Mouse (Mus musculus) lung, adult 2 months (tissue): Measurements from ENCODE around the gene Cyp4f39. TPM values are rescaled to one million over a fixed set of nuclear protein-coding genes. Genes with fewer than 3 reads are reported as not detected.
A peak's percentile ranks its signal among the peaks of the same experiment; 100 is the strongest.
"Not testable (repeated sequence)": the region's sequence is repeated elsewhere in the genome, so short reads cannot be mapped to it uniquely, and the experiment has no call there.

Experiments
- DNase-seq: peaks from one replicate; pipeline ENCODE4 v3.0.0; 2022
- H3K4me1 ChIP-seq: fragments of 200-500 bp; 2 replicates; pipeline ENCODE4 v1.6.1; 2011; ENCODE audit warnings: low read length; ENCODE audit not compliant: control insufficient read depth, insufficient read depth
- H3K4me3 ChIP-seq: fragments of 200-500 bp; replicated peaks from 2 replicates; pipeline ENCODE3; 2011; ENCODE audit warnings: low read depth, mild to moderate bottlenecking, control low read depth, low read length; ENCODE audit errors: extremely low read depth
- CTCF ChIP-seq: fragments of 200-500 bp; IDR thresholded peaks from 2 replicates; pipeline ENCODE4 v1.5.1; 2011; ENCODE audit warnings: mild to moderate bottlenecking, low read length, control low read depth; ENCODE audit not compliant: insufficient read depth
- POLR2A ChIP-seq: fragments of 200-500 bp; IDR thresholded peaks from 2 replicates; pipeline ENCODE4 v1.6.1; 2011; ENCODE audit warnings: low read depth, mild to moderate bottlenecking, control low read depth, low read length, borderline replicate concordance; ENCODE audit errors: extremely low read depth
- WGBS: fragments of 180-500 bp; shearing (Covaris S2); methylation state at CpG from one replicate; pipeline ENCODE4 v1.1.7; 2018; 5-methylcytosine and 5-hydroxymethylcytosine counted together
- polyA plus RNA-seq: library from polyadenylated mRNA; depleted of rRNA; stranded (reverse); fragments of >200 nt; gene quantifications from 2 replicates; pipeline ENCODE4 v1.2.3, GENCODE M21; 2012; rRNA removed

The Cyp4f39 gene
- polyA plus RNA-seq, 1 experiment: 18.7 TPM

DNA sequence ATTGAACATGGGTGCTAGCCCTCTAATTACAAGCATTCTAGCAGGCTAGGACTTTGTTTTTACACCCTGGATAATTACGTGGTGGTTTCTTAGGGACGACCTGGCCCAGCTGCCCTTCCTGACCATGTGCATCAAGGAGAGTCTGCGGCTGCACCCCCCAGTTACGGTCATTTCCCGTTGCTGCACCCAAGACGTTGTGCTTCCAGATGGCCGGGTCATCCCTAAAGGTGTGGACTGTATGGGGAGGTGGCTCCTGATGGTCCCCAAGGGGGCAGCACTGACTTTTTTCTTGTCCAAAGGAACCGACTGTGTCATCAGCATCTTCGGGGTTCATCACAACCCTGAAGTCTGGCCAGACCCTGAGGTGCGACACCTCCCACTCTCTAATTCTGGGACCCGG is 75.2 kb downstream of the Cyp4f39 start:
- DNase-seq: no peak
- H3K4me3 ChIP-seq: no peak overlapping the region
- WGBS: 85% methylated on average over 11 of the region's 11 CpGs
- TF ChIP-seq CTCF (no peak), POLR2A (no peak)
- no peaks in the 10 kb centered on the region for H3K4me1 ChIP-seq

DNA sequence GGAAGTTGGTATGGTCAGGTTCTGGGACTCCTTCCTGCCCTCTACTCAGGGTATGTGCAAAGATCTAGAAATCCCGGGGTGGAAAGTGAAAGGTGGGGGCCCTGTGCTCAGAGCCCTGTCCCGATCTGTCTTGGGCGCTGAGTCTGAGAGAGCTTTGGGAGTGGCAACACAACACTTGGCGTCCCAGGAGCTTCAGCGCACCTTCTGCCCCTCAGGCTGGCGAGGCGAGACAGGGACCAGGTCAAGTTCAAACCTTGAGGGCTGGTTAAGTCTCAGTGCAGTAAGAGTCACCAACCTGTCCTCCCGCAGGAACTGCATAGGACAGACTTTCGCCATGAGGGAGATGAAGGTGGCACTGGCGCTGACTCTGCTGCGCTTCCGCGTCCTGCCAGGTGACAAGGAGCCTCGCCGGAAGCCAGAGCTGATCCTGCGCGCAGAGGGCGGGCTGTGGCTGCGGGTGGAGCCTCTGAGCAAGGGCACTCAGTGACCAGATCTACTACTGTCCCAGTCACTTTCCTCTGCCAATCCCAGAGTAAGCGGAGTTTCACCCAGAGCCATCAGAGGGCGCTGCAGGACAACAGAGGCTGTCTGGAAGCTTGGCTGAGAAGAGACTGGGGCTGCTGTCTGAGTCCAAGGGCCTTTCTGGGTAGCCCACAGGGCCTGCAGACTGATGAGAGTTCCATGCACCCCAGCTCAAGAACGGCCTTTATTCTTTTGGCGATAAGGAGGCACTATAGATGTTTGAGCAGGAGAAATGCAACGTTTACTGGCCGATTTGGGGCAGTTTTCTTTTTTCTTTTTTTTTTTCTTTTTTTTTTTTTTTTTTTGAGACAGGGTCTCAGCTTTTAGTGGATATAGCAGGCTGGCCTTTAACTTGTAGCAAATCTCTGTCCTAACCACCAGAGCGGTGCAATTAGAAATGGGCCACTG is 76.2 kb downstream of the Cyp4f39 start:
- 21% methylated on average over 26 of the region's 26 CpGs for WGBS
- peak; percentile 84 for DNase-seq
- TF ChIP-seq POLR2A (peak; percentile 69; the same call in 1 of the 2 replicates), CTCF (peak; percentile 86)
- Histone ChIP-seq H3K4me1 (no peaks in the 10 kb centered on the region), H3K4me3 (peak overlapping the region; percentile 73)

DNA sequence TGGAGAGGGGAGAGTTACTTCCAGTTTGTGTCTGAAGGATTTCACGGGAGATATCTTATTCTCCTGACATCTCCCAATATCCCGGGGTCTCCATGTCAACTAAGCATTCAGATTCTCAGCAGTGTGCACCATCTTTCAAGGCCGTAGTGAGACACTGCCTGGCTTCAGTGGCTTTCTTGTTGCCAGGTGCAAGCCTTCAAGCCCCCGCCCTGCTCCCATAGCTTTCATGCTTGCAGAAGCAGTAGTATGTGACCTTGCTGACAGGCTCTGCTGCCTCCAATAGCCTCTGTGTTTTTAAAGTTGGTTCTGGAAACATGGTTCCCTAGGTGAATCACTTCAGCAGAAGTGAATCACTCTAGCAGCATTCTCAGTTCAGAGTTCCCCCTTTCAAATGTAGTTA is 79.8 kb downstream of the Cyp4f39 start:
- H3K4me3 ChIP-seq, DNase-seq, H3K4me1 ChIP-seq: not testable (repeated sequence)
- 62% methylated on average over 4 of the region's 4 CpGs for WGBS

DNA sequence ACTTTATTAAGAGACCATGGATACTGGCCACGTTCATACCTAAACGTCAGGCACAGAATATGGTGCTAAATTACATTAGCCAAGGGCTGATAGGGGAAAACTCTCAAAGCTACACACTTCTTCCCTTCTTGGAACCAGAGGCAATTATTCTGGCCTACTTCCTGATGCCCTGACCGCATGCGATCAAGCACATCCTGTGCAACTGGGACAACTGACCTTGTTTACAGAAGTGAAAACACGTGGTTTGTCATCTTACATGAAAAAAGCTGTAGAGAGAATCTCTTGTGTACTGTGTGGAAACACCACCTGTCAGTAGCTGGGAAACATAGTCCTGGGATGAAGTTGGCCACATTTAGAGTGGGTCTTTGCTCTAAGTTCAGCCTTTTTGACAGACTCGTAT is 81.5 kb downstream of the Cyp4f39 start:
- Histone ChIP-seq H3K4me3 (no peak overlapping the region), H3K4me1 (peaks cover 3% of the 10 kb centered on the region; the same call in 1 of the 2 replicates)
- TF ChIP-seq CTCF (no peak), POLR2A (no peak)
- no peak for DNase-seq
- WGBS: 44% methylated on average over 6 of the region's 6 CpGs

DNA sequence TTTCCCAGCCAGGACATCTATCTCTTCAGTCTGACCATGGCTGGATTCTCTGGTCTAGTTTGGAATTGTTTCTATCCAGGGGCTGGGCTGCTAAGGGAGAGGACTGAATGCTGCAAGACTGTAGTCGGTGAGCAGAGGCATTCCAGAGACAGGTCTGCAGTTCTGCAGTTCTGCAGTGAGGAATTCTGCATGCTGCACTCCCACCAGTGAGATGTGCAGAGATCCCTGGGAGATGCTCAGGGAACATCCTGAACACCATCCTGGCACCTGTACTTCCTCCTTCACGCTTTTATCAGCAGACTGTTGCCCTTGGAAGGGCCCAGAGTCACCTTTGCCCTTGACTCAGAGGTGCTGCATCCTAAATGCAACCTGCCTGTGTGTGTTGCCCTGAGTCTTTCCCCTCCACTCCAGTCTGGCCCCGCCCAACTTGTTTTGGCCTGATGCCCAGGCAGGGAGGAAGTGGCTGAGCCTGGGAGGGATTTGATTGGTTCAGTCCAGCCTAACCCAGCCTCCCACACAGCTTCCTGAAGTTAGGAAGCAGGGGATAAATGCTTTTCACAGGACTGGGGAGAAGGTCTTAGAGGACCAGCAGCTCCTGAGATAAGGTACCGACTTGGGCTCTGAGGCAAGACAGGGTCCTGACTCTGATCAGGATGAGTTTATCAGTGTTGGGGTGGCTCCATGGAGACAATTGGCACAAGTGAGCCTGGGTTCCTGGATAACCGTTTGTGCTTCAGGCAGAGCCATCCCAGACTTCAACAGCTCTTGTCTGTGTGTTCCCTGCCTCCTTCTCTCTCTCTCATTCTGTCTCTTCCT is 83.7 kb downstream of the Cyp4f39 start, which contains the start of gene Cyp4f16:
Gene Cyp4f16, plus strand, starts transcription at position 508 of the 816 bp plus-strand sequence.
- H3K4me1 ChIP-seq: not testable (repeated sequence)
- TF ChIP-seq POLR2A: peak; percentile 50; the same call in 1 of the 2 replicates
- DNase-seq: peak; percentile 94
- peak within 1 kb of the TSS; percentile 62 for H3K4me3 ChIP-seq
- WGBS: 2% methylated on average over 5 of the region's 5 CpGs

DNA sequence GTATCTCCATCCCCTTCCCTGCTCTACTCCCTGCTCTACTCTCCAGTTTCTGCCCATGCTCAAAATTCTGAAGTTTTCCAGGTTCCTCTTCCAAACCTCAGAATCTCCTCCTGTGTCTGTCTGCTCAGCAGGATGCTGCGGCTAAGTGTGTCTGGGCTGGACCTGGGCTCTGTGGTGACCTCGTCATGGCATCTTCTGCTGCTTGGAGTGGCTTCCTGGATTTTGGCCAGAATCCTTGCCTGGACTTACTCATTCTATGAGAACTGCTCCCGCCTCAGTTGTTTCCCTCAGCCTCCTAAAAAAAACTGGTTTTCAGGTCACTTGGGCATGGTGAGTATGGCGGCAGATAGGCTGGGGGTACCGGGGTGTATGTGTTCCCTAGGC is 84.3 kb downstream of the Cyp4f39 start:
- H3K4me1 ChIP-seq: peaks cover 3% of the 10 kb centered on the region; the same call in 1 of the 2 replicates
- TF ChIP-seq POLR2A (no peak), CTCF (no peak)
- DNase-seq: no peak
- peak overlapping the region; percentile 62 for H3K4me3 ChIP-seq
- 36% methylated on average over 5 of the region's 5 CpGs for WGBS

Other genes with a start within 250 kb of the Cyp4f39 start
- gene Brd4, start 168.0 kb upstream of the Cyp4f39 start, polyA plus RNA-seq: 32.8 and 35.2 TPM in 2 replicates
- gene Akap8, start 131.5 kb upstream of the Cyp4f39 start, polyA plus RNA-seq: 63.3 and 77.5 TPM in 2 replicates
- 137 and 149 TPM in 2 replicates for gene Akap8l, start 102.1 kb upstream of the Cyp4f39 start, polyA plus RNA-seq
- gene Wiz, start 63.3 kb upstream of the Cyp4f39 start, polyA plus RNA-seq: 40.0 and 42.0 TPM in 2 replicates
- 13.3 and 17.4 TPM in 2 replicates for gene Rasal3, start 49.1 kb upstream of the Cyp4f39 start, polyA plus RNA-seq
- gene Pglyrp2, start 28.6 kb upstream of the Cyp4f39 start, polyA plus RNA-seq: 3.6 and 3.9 TPM in 2 replicates
- 7.8 and 16.8 TPM in 2 replicates for gene Cyp4f17, start 53.3 kb downstream of the Cyp4f39 start, polyA plus RNA-seq
- 24.2 and 24.3 TPM in 2 replicates for gene Cyp4f16, start 83.8 kb downstream of the Cyp4f39 start, polyA plus RNA-seq
- 0.09 and 0.11 TPM in 2 replicates for gene Cyp4f37, start 168.6 kb downstream of the Cyp4f39 start, polyA plus RNA-seq
- 0.07 and 0.26 TPM in 2 replicates for gene Cyp4f40, start 206.2 kb downstream of the Cyp4f39 start, polyA plus RNA-seq
- 7.7 and 8.4 TPM in 2 replicates for gene Cyp4f15, start 232.9 kb downstream of the Cyp4f39 start, polyA plus RNA-seq